Mouse (Mus musculus) MN1 (cell line): Measurements from ENCODE around the gene Slc3a1.

Experiments
- DNase-seq: peaks from one replicate; pipeline ENCODE4 v3.0.0-alpha.2; 2016; ENCODE audit warnings: low spot score

The Slc3a1 gene

DNA sequence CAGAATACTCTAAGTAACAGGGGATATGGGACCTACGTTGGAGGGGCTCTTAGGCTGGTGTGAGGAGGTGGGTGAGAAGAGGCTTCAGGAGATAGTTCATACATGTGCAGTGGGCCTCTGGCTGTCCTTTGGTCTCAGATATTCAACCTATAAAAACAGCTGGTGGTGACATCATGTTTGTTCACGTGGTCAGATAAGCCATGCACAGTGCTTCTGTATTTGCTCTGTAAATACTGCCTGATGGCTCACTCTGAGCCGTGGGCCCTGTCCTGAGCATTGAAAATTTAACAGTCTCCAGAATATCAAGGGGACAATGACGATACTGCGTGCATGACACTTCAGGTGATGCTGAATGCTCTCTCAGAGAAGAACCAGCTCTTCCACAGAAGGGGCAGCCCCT is 9.7 kb downstream of the Slc3a1 start:
- no peak for DNase-seq

DNA sequence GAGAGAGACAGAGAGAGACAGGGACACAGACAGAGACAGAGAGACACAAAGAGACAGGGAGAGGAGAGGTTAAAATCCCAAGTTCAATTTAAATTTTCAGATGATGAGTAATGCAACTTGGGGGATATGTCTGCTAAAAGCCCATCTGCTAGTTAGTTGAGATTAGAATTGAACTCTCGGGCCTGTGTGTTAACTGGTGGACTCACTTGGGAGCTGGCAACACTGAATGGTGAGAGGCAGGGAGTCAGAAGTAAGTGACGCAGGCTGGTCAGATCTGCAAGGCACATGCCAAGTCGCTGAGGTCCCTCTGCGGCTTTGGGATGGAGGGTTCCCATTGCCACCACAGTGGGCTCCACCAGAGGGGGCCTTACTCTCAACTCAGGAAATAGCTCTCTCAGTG is 10.1 kb downstream of the Slc3a1 start:
- no peak for DNase-seq

DNA sequence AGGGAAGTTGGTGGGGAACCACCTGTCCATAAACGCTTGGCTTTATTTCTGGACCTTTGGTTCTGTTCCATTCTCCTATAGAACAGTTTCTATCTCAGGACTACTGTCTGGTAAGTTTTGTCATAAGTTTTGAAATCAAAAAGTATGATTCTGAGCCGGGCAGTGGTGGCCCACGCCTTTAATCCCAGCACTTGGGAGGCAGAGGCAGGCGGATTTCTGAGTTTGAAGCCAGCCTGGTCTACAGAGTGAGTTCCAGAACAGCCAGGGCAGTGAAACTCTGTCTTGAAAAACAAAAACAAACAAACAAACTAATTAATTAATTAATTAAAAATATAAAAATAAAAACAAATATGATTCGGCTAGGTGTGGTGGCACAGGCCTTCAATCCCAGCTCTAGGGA is 10.6 kb downstream of the Slc3a1 start:
- DNase-seq, result no peak

DNA sequence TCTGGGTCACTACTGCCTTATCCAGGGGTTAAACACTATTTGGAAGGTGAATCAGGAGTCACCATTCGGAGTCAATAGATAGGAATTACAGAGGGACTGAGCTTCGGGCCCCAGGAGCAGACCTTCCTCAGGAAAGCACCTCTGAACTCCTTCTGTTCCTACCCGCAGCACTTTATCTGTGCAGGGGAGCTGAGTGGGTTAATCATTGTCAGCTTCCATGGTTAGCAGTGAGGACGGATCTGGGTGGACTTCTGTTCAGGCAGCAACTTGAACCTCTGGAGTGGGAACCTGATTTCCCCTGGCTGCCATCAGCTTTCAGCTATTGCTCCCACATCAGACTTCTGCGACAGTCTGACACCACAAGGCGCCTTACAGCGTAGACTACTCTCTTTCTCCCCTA is 12.7 kb downstream of the Slc3a1 start:
- DNase-seq, result no peak

DNA sequence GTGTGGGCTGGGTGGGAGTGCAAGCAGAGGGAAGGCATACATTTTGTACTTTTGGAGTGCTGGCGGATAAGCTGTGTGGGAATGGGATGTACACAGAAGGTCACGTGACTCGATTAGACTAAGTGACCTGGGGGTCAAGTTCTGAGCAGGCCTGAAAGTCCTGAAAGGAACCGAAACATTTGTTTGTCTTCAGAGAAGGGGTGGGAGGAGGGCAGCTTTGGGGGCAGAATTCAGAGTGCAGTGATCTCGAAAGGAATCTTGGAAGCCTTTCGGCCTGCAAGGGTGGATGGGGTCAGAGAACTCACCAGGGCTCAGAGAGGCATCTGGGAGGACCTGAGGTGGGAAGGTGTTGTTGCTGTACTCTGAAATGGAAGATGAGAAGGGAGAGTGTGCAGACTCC is 14.2 kb downstream of the Slc3a1 start:
- no peak for DNase-seq

DNA sequence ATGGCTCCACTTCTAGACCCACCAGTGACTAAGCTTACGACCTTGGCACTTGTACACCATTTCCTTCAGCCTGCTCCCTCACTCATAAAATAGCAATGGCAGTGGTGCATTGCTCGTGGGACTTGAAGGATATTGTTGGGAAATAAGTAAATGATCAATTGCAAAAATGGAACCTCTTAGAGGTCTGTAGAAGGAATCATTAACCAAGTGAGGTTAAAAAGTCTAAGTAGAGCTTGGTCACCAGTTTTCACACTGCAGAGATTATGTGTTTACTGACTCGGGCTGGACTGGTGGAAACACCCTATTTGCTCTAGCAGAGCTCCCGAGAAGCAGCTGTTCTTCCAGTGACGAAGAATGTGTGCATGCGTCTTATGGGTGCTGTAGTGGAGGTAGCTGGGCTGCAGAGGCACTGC is 15.2 kb downstream of the Slc3a1 start:
- DNase-seq, result no peak

DNA sequence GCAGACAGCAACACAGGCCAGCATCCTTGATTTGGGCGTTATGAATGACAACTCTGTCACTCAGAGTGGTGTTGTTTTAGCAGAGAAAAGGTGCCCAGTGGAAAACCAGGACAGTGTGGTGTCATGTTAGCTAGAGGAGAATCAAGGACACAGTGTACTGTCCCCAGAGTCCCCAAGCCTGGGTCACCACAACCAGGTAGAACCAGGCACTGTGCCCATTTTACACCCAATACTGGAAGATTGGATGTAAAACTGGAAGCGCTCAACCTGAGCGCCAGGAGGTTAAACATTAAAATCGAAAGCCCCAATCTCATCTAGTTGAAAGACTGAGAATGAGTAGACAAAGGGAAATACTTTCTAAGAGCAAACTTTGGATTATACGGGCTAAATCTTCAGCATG is 16.3 kb downstream of the Slc3a1 start:
- DNase-seq, result no peak

DNA sequence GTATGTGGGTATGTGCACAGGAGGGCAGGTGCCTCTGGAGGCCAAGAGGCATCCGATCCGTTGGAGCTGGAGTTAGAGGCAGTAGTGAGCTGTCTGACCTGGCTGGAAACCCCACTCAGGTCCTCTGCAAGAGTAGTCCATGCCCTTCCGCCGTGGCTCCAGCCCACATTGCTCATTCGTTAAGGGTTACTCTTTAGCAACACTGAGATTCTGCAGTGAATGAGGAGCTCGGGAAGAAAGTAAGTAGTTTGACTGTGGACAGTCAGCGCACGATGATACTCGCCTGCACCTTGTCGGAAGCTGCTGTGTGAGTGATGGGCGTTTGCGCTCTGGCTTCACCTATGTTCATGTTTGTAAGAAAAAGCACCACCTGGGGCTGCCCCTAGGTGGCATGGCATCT is 17.0 kb downstream of the Slc3a1 start:
- no peak for DNase-seq

DNA sequence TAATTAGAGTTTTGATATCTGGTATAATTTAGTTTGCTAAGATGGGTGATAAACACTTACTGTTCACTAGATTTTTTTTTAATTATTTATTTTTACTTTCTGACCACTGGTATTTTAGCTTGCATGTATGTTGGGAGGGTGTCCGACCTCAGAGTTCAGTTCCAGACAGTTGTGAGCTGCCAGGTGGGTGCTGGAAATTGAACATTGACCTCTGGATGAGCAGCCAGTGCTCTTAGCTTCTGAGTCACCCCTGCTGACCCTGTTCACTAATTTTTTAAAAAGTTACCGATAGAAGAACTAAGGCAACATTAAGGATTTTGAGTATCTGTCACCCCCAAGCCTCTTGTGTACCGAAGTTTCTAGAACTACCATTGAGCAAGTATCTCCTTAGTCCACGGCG is 20.2 kb downstream of the Slc3a1 start:
- DNase-seq, result no peak

DNA sequence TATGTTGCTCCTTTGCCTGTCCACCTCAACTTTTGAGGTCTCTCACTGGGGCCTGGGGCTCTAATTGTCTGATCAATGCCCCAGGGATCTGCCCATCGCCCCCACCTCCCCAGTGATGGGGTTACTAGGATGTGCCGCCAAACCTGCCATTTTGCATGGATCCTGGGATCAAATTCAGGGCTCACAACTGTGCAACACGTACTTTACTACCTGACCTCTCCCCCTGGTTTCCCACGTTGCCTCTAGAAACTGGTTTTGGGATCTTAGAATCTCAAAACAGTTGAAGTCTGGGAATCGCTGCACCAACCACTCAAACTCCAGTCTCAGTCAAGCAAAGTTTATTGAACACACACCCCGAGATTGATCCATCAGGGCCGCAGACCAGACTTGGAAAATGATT is 30.1 kb downstream of the Slc3a1 start:
- DNase-seq, result no peak

DNA sequence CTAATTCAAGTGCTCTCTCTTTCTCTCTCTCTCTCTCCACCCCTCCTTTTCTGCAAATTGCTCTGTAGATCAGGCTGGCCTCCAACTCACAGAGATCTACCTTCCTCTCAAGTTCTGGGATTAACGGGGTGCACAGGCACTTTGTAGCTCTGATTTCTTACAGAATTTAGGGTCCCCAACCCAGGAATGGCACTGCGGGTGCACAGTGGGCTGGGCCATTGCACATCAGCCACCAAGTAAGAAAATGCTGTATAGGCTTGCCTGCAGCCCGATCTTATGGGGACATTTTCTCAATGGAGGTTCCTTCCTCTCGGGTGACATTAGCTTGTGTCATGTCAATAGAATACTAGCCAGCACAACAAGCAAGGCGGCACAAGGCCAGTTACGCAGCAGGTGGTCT is 31.0 kb downstream of the Slc3a1 start:
- no peak for DNase-seq

DNA sequence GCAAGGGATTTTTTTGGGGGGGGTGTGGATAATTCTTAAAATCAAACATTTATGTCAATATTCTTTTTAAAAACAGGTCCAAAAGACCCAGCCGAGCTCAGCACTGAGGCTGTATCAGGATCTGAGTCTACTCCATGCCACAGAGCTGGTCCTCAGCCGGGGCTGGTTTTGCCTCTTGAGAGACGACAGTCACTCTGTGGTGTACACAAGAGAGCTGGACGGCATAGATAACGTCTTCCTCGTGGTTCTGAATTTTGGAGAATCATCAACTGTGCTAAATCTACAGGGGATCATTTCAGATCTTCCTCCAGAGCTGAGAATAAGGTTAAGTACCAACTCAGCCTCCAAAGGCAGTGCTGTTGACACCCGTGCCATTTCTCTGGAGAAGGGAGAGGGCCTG is 35.4 kb downstream of the Slc3a1 start:
- DNase-seq, result no peak

DNA sequence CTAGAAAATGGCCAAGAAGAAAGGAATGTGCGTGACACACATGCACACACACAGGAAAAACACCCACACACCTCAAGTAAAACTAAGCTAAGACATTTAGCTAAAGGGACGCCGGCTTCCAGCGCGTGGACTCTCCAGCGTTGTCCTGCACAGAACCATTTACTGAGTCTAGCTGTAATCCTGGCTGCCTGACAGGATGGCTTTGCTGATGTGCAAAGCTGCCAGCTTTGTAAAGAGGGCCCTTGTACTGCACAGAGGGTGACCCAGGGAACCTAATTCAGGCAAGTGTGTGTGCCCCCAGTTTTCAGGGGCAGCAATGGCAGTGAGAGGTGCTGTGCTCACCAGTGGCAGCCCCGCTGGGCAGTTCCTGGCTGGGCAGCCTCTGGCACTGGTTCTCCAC is 39.2 kb downstream of the Slc3a1 start:
- DNase-seq, result no peak

DNA sequence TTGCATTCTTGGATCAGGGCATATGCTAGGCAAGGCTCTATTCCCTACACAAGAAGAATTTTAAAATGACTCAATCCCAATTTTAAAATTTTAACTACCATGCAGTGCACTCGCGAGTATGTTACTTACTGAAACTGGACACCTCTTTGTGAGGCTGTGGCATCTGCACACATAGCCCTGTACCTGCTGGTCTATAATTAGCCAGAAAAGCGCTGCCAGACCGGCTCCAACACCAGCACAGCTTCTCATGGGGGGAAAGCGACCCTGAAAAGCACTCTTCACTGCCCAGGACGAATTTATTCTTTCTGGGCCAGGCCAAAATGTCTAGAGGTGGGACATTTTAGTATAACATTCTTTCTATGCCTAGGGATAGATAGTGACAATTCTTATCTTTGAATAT is 42.5 kb downstream of the Slc3a1 start:
- DNase-seq, result no peak

DNA sequence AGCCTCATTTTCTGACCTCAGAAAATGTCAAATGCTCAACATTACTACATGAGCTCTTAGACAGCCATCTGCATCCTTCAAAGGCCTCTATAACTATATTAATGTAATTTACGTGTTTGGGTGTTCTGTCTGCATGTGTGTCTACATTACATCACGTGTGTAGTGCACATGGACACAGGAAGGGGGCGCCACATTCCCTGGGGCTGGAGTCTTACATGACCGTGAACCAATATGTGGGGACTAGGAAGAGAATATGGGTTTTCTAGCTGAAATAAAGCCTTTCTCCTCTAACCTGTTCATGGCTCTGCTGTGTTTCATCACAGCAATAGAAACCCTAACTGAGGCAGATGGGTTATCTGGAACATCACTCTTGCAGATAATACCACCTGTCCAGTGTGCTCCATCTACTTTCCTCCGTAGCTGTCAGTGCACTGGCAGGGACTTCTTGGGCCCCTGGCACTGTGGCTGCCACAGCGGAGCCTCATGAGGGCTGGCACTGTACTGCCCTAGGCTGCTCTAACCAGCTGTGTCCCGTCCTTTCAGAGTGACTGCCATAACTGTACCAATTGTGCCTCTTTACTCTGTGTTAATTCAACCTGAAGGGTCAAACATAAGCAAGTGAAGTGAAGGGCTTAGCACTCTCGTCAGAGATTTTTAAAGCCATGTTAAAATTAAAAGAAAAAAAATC is 43.1 kb downstream of the Slc3a1 start:
- no peak for DNase-seq

DNA sequence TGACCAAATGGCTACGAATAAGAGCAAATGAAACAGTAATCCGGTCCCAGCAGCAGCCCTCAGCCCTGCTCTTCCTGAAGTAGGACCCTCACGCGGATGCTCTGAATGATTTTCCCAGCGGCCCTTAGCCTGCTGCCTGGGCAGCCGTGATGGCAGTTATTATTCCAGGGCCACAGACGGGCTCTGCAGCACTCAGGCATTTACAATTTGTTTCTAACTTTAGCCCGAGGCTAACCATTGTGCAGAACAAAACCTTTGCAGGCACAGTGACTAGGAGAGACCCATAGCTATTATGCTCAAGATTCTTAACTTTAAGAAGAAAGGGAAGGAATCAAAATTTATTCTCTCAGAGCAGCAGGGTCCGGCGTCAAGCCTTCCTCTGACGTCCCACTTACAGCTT is 44.2 kb downstream of the Slc3a1 start:
- DNase-seq, result no peak

DNA sequence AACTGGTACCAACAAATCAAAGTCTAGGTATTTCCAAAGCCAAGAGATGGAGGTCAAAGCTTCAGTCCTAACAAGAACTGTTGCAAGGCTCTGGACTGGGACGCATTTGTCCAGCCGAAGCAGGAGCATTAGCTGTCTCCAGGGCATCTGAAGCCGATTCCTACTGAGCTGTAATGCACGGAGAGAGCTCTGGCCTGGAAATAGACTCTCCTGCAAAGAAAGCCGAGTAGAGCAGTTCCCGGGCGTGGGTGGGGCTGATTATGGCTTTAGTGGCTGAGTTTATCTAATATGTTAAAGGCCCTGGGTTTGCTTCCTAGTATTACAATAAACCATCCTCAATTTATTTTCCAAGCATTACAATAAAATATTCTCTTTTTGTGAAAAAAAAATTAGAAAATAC is 45.0 kb downstream of the Slc3a1 start:
- DNase-seq, result no peak

DNA sequence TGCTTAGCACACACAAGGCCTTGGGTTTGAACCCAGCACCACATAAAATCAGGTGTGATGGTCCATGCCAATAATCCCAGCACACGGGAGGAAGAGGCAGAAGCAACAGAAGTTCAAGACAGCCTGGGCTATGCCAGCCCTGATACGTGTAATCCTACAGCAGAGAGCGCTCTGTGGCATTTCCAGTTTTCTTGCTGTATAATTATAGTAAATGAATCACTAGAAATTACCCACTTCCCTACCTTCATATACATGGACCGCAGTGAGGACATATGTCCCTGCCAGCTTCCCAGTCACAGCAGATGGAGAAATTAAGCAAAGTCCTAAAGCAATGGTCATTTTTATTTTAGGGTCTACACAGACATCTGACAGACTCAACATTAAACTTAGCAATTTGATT is 45.9 kb downstream of the Slc3a1 start:
- DNase-seq, result no peak

DNA sequence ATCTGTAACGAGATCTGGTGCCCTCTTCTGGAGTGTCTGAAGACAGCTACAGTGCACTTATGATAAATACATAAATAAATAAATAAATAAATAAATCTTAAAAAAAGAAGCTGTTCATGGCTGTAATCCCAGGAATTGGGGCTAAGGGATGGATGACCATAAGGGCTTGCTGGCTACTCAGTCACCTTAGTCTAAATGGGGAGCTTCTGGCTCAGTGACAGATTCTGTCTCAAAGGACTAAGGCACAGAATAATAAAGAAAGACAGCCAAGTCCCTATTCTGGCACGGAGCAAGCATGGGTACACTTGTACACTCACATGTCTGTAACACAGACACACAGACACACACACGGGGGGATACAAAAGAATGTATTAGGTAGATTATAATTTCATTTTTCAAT is 51.1 kb downstream of the Slc3a1 start:
- DNase-seq, result no peak

DNA sequence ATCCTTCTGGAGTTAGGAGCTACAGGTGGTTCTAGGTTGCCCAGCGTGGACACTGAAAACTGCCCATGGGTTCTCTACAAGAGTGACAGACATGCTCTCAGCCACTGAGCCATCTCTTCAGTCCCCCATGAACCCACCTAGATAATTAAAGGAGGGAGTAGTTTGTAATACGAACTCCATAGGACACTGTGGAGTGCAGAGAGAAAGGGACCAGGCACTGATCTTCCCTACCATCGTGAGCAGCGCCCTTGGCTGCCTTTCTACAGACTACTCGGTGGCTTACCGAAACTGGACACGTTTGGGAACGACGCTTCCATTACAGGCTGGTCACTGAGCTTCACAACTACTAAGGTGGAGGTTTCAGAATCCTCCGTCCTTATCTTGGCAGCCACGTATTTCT is 52.6 kb downstream of the Slc3a1 start:
- DNase-seq, result no peak

DNA sequence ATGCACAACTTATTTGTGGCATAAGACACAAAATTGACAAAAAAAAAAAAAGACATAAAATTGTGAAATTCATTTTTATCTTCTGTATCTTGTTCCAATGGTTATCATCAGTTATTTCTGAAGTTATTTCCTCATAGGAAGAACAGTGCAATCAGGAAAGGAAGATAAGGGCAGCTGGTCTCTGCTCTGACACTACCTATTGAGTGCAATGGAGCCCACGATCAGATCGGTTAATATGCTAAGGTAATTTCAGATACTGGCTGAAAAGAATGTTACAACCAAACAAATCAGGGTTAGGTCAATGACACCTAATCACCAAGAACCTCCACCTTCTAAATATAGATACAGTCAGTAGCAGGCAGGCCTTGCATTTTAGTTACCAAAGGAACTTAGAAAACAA is 57.2 kb downstream of the Slc3a1 start:
- DNase-seq, result no peak

DNA sequence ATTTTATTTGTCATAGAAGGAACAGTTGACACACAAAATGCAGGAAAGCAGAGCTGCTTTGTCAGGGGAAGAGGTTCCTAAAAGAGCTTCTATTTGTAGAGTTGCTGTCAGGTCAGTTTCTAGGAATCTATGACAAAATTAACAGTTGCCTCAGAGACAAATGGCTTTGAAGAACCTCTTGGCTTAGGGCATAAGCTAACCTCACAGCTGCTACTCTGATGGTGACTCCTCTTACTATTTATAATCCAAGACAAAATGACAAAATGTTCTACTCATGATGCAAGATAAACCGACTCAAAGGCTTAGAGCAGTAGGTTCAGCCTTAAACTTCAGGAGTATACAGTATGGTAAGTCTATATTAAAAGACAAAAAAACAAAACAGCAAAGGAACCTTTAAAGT is 58.3 kb downstream of the Slc3a1 start:
- DNase-seq, result no peak

DNA sequence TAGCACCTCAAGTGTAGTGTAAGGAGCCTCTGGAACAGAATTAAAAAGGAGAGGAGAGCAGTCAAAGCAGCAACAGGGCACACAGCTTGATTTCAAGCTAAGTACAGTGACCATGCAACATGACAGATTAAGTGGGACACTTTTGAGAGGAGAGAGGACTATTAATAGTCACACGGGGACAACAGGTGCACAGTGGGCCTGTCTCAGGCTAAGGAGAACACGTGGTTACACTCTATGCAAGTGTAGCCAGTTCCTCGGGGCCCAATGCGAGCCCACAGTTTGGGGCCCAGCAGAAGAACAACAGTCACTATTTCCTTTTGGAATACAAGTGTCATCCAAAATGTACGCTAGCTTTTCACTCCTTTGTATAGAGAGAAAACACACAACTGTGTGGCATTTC is 59.4 kb downstream of the Slc3a1 start:
- no peak for DNase-seq

DNA sequence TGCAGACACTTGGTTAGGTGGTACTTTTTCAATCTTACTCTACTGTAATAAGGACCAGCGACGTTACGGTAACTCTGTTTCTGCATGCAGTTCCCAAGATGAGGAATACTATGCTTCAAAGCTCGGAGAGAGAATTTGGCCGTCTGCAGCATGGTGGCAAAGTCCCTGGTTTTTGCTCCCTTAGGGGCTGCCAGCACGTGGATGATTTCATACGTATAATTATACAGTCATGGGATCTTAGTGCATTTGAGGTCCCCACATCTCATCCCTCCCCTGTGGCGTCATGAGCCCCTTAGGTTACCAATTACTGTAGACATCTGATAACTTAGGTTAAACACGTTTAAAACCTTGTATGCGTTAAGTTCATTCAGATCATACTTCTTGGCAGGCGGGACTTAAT is 60.2 kb downstream of the Slc3a1 start:
- DNase-seq, result no peak

DNA sequence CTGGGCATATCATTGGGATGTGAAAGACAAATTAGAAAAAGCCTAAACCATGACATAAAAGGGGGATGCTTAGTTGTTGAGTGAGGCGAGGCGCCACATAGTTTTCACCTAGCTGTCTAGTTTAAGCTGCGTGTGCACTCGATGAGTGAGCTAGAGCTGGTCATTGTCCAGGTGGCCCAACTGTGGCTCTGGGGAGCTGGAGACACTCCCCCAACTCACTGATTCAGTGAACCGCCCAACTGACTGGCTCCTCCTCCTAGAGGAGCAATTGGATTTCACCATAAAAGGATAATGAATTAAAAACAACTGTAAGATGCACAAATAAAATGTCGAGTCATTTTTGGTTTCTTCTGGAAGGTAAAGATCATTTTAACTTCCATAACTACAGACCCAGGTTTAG is 60.8 kb downstream of the Slc3a1 start:
- DNase-seq, result peak; percentile 57
